Mouse (Mus musculus): ENCODE results near the gene Gm17657.

Gene Gm17657

GRCm38 (mm10) chr17:29549543-29550428 lies at the start of gene Gm17657, which contains the start of gene Tbc1d22b:
Gm17657 (minus strand) TSS chr17:29549638.
Tbc1d22b (plus strand) TSS chr17:29549785.
- DNase-seq (ENCODE audit: low spot score in 2 of 2) = peak; percentile 94 to 95

GRCm38 (mm10) chr17:29599051-29599450 lies 49.6 kb upstream of the Gm17657 start:
- DNase-seq (ENCODE audit: low spot score in 2 of 2) = no peak

DNA sequence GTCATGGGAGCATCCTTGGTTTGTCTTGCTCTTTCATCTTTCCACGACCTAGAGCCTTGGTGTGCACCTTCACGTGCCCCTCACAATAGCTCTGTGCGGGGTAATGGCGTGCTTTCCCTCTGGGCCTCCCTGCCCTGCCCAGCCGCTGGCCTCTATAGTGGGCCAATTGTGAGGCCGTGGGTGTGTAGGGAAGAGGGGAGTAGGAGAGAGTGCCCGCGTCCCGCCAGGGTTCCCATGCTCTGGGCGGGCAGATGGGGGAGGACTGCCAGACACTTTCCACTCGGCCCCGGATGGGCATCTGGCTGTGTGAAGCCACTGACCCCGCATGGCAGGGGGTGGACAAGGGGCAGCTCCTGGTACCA lies 47.3 kb upstream of the Gm17657 start:
- no peak for DNase-seq (ENCODE audit: low spot score in 2 of 2)

GRCm38 (mm10) chr17:29595891-29596770 lies 46.7 kb upstream of the Gm17657 start:
- DNase-seq (ENCODE audit: low spot score in 2 of 2) = no peak

DNA sequence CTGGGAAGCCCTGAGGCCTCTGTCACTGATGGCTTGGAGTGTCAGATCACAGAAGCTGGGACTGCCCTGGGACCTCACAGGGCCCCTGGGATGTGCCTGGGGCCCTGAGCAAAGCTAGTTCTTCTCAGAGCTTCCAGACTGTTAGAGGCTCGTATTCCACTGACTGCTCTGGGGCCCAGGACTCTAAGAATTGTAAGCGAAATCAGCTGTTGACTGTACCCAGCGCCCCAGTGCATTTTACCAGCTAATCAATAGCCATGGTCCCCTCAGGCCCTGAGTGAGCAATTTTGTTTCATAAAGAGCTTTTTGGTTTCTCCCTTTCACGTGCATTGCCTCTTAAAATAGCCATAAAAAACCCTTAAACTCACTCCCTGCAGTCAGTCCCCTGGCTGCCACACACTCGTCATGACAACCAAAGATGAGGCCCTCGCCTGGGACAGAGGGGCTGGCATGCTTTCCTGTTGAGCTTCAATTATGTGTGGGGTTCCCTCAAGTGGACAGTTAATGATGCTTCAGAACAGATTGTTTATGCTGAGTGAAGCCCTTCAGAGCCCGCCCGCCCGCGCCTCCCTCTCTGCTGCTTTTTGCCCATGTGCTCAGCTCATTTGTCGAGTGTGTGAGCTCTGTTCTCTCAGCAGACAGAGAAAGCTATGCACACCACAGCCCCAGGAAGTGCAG lies 39.9 kb upstream of the Gm17657 start:
- peak; percentile 15 to 34 for DNase-seq (ENCODE audit: low spot score in 2 of 2)

- DNase-seq (ENCODE audit: low spot score in 2 of 2) = no peak
These were observed 37.5 kb upstream of the Gm17657 start for GRCm38 (mm10) chr17:29586921-29587320.

GRCm38 (mm10) chr17:29585446-29585845 lies 36.0 kb upstream of the Gm17657 start:
- no peak for DNase-seq (ENCODE audit: low spot score in 2 of 2)

DNA sequence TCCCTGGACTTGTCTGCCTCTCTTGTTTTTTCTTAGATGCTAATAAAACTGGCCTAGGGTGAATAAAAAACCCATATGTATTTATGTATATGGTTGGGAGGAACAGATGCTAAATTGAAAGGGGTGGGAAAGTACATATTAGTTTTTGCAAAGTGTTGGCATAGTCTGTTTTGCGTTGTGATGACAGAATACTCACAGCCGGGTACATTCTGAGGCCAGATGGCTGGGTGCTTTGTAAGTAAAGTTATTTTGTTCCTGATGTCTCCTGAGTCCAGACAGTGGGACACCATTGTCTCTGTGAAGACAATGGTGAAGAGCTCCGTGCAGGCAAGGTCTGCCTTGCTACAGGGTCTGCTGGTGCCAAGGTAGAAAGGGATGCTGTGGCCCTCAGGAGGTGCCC lies 35.3 kb upstream of the Gm17657 start:
- no peak for DNase-seq (ENCODE audit: low spot score in 2 of 2)

DNA sequence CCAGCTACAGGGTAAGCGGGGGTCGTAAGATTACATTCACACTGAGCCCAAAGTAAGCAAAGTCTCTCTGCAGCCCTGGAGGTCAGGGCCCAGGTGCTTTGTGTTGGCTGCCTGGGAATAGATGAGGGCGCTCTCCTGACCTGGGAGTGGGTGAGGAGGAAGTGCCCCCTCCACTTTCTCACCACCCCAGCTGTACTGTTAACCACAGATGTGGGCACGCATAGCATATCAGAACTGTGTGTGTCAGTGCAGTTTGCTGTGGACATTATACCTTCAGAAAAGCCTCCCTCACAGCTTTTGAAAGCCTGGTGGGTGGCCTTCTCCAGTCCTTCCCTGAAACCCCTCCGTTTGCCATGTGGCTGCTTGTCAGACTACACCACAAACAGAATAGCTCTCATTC lies 34.9 kb upstream of the Gm17657 start:
- no peak for DNase-seq (ENCODE audit: low spot score in 2 of 2)

- no peak for DNase-seq (ENCODE audit: low spot score in 2 of 2)
These were observed 34.1 kb upstream of the Gm17657 start for GRCm38 (mm10) chr17:29583569-29583968.

- DNase-seq (ENCODE audit: low spot score in 2 of 2) = no peak
These were observed 30.2 kb upstream of the Gm17657 start for GRCm38 (mm10) chr17:29579579-29580126.

GRCm38 (mm10) chr17:29569831-29570230 lies 20.4 kb upstream of the Gm17657 start:
- DNase-seq (ENCODE audit: low spot score in 2 of 2) = no peak

DNA sequence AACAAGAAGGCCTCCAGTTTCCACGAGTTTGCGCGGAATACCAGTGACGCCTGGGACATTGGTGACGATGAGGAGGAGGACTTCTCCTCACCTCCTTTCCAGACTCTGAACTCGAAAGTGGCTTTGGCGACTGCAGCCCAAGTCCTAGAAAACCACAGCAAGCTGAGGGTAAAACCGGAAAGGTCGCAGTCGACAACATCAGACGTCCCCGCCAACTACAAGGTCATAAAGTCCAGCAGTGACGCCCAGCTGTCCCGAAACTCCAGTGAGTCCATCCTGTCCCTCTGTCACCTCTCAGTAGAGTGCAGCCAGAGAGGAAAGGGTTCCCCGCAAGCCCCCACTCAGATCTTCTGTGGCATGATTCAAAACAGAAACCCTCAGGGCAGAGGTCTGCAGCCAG lies 19.0 kb upstream of the Gm17657 start:
- no peak for DNase-seq (ENCODE audit: low spot score in 2 of 2)

DNA sequence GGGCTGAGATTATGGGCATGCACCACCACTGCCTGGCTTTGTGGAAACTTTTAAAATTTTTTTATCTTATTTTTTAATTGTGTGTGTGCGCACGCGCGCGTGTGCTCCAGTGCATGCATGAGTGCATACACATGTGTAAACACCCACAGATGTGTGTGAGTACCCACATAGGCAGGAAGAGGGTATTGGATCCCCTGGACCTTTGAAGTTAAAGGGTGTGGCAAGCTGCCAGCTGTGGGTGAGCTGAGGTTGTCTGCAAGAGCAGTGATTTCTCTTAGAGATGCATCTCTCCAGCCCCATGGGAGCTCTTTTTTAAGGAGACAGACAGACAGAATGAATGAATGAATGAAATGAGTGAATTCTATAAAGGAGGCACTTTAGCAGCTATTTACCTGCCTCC lies 16.1 kb upstream of the Gm17657 start:
- no peak for DNase-seq (ENCODE audit: low spot score in 2 of 2)

DNA sequence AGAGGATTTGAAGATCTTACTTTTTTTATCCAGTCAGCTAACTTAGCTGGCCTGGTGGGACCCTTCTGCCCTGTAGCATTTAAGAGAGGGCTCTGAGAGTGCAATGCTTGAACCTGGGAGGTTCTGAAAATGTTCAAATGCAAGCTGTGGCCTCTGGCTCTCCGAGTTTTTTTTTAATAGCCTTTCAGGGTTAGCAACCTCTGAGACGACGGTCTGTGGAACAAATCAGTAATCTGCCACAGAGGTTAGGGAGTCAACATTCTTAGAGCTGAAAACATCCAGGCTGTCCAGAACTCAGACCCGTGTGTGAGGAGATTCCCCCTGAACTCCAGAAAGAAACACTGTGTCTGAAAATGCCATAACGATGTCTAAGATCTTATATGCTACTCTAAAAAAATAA lies 9.0 kb upstream of the Gm17657 start:
- DNase-seq (ENCODE audit: low spot score in 2 of 2) = no peak

DNA sequence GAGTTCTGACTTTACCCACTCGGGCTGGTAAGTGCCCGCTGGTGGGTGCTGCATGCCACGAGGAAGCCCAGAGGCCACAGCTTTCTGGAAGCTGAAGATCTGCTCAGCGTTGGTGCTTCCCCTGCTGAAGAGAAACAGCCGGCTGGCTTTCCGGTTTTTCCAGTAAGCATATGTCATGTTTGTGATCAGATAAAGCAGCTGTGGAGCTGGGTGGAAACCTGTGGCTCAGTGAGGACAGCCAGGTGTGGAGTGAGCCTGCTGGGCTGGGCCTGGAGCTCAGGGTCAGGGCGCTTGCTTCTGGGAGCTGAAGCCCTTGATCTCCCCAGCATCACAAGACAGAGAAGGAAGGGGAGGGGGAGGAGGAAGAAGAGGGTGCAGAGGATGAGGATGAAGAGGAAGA lies 7.5 kb upstream of the Gm17657 start:
- no peak for DNase-seq (ENCODE audit: low spot score in 2 of 2)

DNA sequence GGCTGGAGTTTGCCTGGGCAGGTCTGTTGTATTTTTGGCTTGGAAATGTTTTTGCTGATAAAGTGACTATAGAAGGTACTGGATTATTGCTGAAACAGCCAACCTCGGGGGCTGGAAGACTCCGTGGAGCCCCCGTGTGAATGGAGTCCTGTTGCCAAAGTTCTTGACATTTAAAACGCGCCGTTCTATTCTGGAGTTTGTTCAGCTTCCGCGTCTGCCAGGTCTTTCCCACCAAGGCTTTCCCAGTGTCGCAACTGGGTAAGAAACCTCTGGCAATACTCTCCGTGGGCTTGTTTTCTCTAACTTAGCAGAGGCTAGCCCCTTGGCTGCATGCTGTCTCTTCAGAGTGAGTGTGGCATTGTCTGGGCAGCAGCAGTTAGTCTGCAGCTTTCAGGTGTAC lies 7.0 kb upstream of the Gm17657 start:
- DNase-seq (ENCODE audit: low spot score in 2 of 2) = no peak

GRCm38 (mm10) chr17:29554176-29554575 lies 4.7 kb upstream of the Gm17657 start:
- no peak for DNase-seq (ENCODE audit: low spot score in 2 of 2)

GRCm38 (mm10) chr17:29552162-29552732 lies 2.8 kb upstream of the Gm17657 start, which contains the start of gene Tmem217:
Tmem217 (minus strand) TSS chr17:29552385.
- no peak for DNase-seq (ENCODE audit: low spot score in 2 of 2)

DNA sequence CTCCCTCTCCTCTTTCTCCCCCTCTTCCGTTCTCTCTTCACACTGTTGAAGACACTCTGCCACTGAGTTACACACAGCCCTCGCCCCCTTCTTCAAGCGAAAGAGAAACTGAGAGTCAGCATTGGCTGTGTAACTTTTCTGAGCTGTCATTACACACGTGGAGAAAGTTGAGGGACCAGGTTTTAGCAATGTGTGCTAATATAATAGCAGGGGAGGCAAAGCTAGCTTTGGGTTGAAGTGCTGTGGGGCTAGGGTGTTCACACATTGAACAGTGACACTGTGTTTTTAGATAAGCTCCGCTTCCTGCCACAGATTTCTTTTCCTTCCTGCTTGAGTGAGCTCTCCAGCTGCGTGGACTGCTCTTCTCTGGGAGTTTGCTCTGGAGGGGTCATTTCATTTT lies 1.6 kb upstream of the Gm17657 start:
- DNase-seq (ENCODE audit: low spot score in 2 of 2) = no peak

DNA sequence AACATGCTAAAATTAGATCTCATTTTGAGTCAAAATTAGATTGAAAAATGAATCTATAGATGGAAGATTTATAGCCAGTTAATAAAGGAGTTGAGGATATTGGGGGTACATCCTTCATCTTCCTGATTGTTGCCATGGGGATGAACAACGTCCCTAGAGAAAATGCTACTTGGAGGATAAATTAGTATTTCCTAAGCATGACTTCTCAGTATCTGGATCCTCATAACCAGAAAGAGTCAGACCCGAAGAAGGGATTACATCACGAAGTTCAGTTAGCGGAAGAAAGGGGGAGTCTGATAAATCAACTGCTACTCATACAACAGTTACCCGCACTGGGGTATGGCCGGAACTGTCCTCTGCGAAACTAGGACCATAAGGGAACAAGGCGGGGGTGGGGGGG lies 444 bp downstream of the Gm17657 start:
- DNase-seq (ENCODE audit: low spot score in 2 of 2) = no peak

All from right cerebral cortex, adult 2 months (tissue).